Comparison of ENCODE assay signal across 8 mouse cellular contexts in genomic region chr10:128090651-128091563, GRCm38 (mm10). TPM values are rescaled to one million over a fixed set of nuclear protein-coding genes. Genes with fewer than 3 reads are reported as not detected.
A peak's percentile ranks its signal among the peaks of the same experiment; 100 is the strongest.
DNase-seq lines count a peak whose midpoint lies in the region; ATAC-seq and TF ChIP-seq lines count a peak whose summit lies in the region.

No protein-coding gene starts in this region.

- peak; percentile 43 for TF ChIP-seq CTCF in C2C12 (IDR thresholded peaks at IDR 0.05; ENCODE audit: control insufficient read depth, insufficient read depth, insufficient read length)

- peak; percentile 51 for ATAC-seq in erythroblast, adult 5-6 weeks (replicated peaks; ENCODE audit: low FRiP score, poor library complexity, severe bottlenecking)
- peak; percentile 37 for ATAC-seq in kidney, embryonic 14.5 days (ENCODE audit: low FRiP score, low TSS enrichment)

- peaks cover 27% of the 10 kb centered on the region for H3K79me2 ChIP-seq in C2C12 (ENCODE audit: control insufficient read depth, insufficient read depth)

- peak overlapping the region; percentile 92 for H3K4me2 ChIP-seq in kidney, embryonic 14.5 days (replicated peaks; ENCODE audit: low read depth, low read length)

- H3K9ac ChIP-seq in kidney, embryonic 14.5 days (ENCODE audit: low read depth, low read length): peak overlapping the region; percentile 72; the same call in 1 of the 2 replicates

- peak; percentile 96 for DNase-seq in brain, adult 2 months (ENCODE audit: low read depth, low spot score)
- peak; percentile 96 for DNase-seq in heart, embryonic 10.5 days (ENCODE audit: low spot score)
- DNase-seq in liver: peak; percentile 94
- DNase-seq in monocyte, adult 2 months (ENCODE audit: low read depth in 1 of 2, low spot score in 2 of 2): peak; percentile 65 to 86
- peak; percentile 80 to 86 for DNase-seq in spleen, postnatal 14 days (ENCODE audit: low spot score in 2 of 2)

- 7% methylated on average over 14 of the region's 14 CpGs for WGBS in heart, embryonic 10.5 days
- 8% methylated on average over 14 of the region's 14 CpGs for WGBS in kidney, embryonic 14.5 days

- H3K27me3 ChIP-seq in C2C12 (ENCODE audit: control insufficient read depth, insufficient read depth, insufficient read length): no peaks in the 10 kb centered on the region
- no peaks in the 10 kb centered on the region for H3K27me3 ChIP-seq in heart, embryonic 10.5 days (ENCODE audit: insufficient read depth, poor library complexity, severe bottlenecking)
- H3K27me3 ChIP-seq in kidney, embryonic 14.5 days (ENCODE audit: control insufficient read depth, insufficient read depth, low read length): no peaks in the 10 kb centered on the region

- no peaks in the 10 kb centered on the region for H3K9me3 ChIP-seq in heart, embryonic 10.5 days
- H3K9me3 ChIP-seq in kidney, embryonic 14.5 days (ENCODE audit: control insufficient read depth, low read length): no peaks in the 10 kb centered on the region

- peak overlapping the region; percentile 97 for H3K27ac ChIP-seq in heart, embryonic 10.5 days
- peak overlapping the region; percentile 93; the same call in 1 of the 2 replicates for H3K27ac ChIP-seq in kidney, embryonic 14.5 days (ENCODE audit: low read depth, low read length)

- peaks cover 54% of the 10 kb centered on the region for H3K4me1 ChIP-seq in heart, embryonic 10.5 days
- H3K4me1 ChIP-seq in kidney, embryonic 14.5 days (ENCODE audit: control insufficient read depth, insufficient read depth, low read length): peaks cover 37% of the 10 kb centered on the region

- H3K36me3 ChIP-seq in C2C12 (ENCODE audit: control insufficient read depth, insufficient read depth): peaks cover 49% of the 10 kb centered on the region
- H3K36me3 ChIP-seq in heart, embryonic 10.5 days: peaks cover 44% of the 10 kb centered on the region
- peaks cover 46% of the 10 kb centered on the region for H3K36me3 ChIP-seq in kidney, embryonic 14.5 days (ENCODE audit: control insufficient read depth, insufficient read depth, low read length)

- H3K79me3 ChIP-seq in C2C12 (ENCODE audit: low read depth): peaks cover 14% of the 10 kb centered on the region

- peak overlapping the region; percentile 55 for H3K4me3 ChIP-seq in C2C12 (ENCODE audit: insufficient read depth, poor library complexity, severe bottlenecking)
- H3K4me3 ChIP-seq in heart, embryonic 10.5 days: peak overlapping the region; percentile 91
- peak overlapping the region; percentile 68 for H3K4me3 ChIP-seq in kidney, embryonic 14.5 days (ENCODE audit: low read length)

- no peak overlapping the region for H3ac ChIP-seq in C2C12 (ENCODE audit: control insufficient read depth, insufficient read length, low read depth)

TF ChIP-seq in C2C12, 6 proteins besides CTCF, POLR2A, EP300 and RAD21:
- no peak for TF ChIP-seq MYOD1 (IDR thresholded peaks at IDR 0.05; ENCODE audit: control insufficient read depth, insufficient read length, low read depth)
- no peak for TF ChIP-seq MYOG (IDR thresholded peaks at IDR 0.05; ENCODE audit: control insufficient read depth, extremely low read depth, insufficient read length)
- no peak for TF ChIP-seq CEBPB (IDR thresholded peaks at IDR 0.05; ENCODE audit: low read depth)
- no peak for TF ChIP-seq FOSL1 (IDR thresholded peaks at IDR 0.05; ENCODE audit: insufficient read depth, low read length, poor library complexity, severe bottlenecking)
- no peak for TF ChIP-seq USF1 (IDR thresholded peaks at IDR 0.05; ENCODE audit: low read depth)
- TF ChIP-seq MAX (IDR thresholded peaks at IDR 0.05): no peak

RNA-seq across cellular contexts. Expression of gene Baz2a, which starts 0.5 kb away (rescaled TPM):
- 8.2 TPM for polyA plus RNA-seq in C2C12 (2012; fragmentation: generic; extraction: Trizol)
- 80.3 and 86.5 TPM in 2 replicates for total RNA-seq in erythroblast, adult 5-6 weeks (2015; ENCODE audit: low replicate concordance)
- 71.0 and 73.5 TPM in 2 replicates for total RNA-seq in erythroblast, adult 5-6 weeks (2017; ENCODE audit: low replicate concordance)
- 10.1 and 12.0 TPM in 2 replicates for polyA plus RNA-seq in heart, embryonic 10.5 days (2016; fragmentation: Nextera tagmentation; extraction: Ambion mirVana)
- polyA plus RNA-seq in kidney, embryonic 14.5 days (2014; fragmentation: Nextera tagmentation; extraction: Ambion mirVana): 17.6 and 33.7 TPM in 2 replicates

RNA-seq across cellular contexts. Expression of gene Atp5b, which starts 7.8 kb away (rescaled TPM):
- polyA plus RNA-seq in C2C12 (2012; fragmentation: generic; extraction: Trizol): 3,917 TPM
- total RNA-seq in erythroblast, adult 5-6 weeks (2015; ENCODE audit: low replicate concordance): 477 and 544 TPM in 2 replicates
- total RNA-seq in erythroblast, adult 5-6 weeks (2017; ENCODE audit: low replicate concordance): 410 and 537 TPM in 2 replicates
- 3,536 and 4,735 TPM in 2 replicates for polyA plus RNA-seq in heart, embryonic 10.5 days (2016; fragmentation: Nextera tagmentation; extraction: Ambion mirVana)
- 2,294 and 2,764 TPM in 2 replicates for polyA plus RNA-seq in kidney, embryonic 14.5 days (2014; fragmentation: Nextera tagmentation; extraction: Ambion mirVana)

RNA-seq across cellular contexts. Expression of gene Ptges3, which starts 32.2 kb away (rescaled TPM):
- 133 TPM for polyA plus RNA-seq in C2C12 (2012; fragmentation: generic; extraction: Trizol)
- total RNA-seq in erythroblast, adult 5-6 weeks (2015; ENCODE audit: low replicate concordance): 44.0 and 46.6 TPM in 2 replicates
- total RNA-seq in erythroblast, adult 5-6 weeks (2017; ENCODE audit: low replicate concordance): 65.1 and 65.8 TPM in 2 replicates
- 403 and 465 TPM in 2 replicates for polyA plus RNA-seq in heart, embryonic 10.5 days (2016; fragmentation: Nextera tagmentation; extraction: Ambion mirVana)
- 566 and 622 TPM in 2 replicates for polyA plus RNA-seq in kidney, embryonic 14.5 days (2014; fragmentation: Nextera tagmentation; extraction: Ambion mirVana)

RNA-seq across cellular contexts. Expression of gene Naca, which starts 55.5 kb away (rescaled TPM):
- polyA plus RNA-seq in C2C12 (2012; fragmentation: generic; extraction: Trizol): 936 TPM
- 219 and 262 TPM in 2 replicates for total RNA-seq in erythroblast, adult 5-6 weeks (2015; ENCODE audit: low replicate concordance)
- total RNA-seq in erythroblast, adult 5-6 weeks (2017; ENCODE audit: low replicate concordance): 350 and 361 TPM in 2 replicates
- polyA plus RNA-seq in heart, embryonic 10.5 days (2016; fragmentation: Nextera tagmentation; extraction: Ambion mirVana): 639 and 790 TPM in 2 replicates
- polyA plus RNA-seq in kidney, embryonic 14.5 days (2014; fragmentation: Nextera tagmentation; extraction: Ambion mirVana): 967 and 1,287 TPM in 2 replicates

Comparison
In these comparisons a context has a peak if more than half of its experiments do, and no peak if none do; other contexts are left out.
1. Peak in every context shown above with its lines: DNase-seq, ATAC-seq, H3K4me3 ChIP-seq and H3K27ac ChIP-seq.